Mouse (Mus musculus): Measurements from ENCODE around the gene Rbm7.

The Rbm7 gene

DNA sequence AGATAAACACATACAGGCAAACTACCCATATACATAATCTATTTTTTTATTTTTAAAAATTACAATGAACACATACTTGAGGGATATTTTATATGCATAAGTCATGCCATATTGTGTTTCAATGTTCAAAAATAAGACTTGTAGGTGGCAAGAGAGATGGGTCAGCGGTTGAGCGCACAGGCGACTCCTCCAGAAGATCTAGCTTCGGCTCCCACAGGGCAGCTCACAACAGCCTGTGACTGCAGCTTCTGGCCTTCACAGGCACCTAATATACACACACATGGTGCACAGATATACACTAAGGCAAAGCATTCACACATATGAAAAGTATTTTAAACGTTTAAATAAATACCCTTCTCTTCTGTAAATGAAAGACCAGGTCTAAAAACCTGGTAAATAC, 35.7 kb downstream of the Rbm7 start:
- TF ChIP-seq GATA4 (IDR thresholded peaks at IDR 0.05; ENCODE audit: insufficient replicate concordance, low read length): no peak

DNA sequence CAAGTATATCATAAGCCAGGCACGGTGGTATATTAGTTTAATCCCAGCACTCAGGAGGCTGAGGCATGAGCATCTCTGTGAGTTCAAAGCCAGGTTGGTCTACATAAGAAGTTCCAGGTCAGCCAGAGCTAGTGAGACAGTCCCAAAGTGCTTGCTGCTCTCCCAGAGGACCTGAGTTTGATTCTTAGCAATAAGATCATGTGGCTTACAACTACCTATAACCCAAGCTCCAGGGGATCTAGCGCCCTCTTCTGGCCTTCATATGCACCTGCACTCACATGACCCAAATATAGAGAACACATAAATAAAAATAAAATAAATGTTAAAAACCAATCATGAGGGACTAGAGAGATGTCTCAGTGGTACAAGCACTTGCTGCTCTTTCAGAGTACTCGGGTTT, 36.2 kb downstream of the Rbm7 start:
- no peak for TF ChIP-seq GATA4 (IDR thresholded peaks at IDR 0.05; ENCODE audit: insufficient replicate concordance, low read length)

DNA sequence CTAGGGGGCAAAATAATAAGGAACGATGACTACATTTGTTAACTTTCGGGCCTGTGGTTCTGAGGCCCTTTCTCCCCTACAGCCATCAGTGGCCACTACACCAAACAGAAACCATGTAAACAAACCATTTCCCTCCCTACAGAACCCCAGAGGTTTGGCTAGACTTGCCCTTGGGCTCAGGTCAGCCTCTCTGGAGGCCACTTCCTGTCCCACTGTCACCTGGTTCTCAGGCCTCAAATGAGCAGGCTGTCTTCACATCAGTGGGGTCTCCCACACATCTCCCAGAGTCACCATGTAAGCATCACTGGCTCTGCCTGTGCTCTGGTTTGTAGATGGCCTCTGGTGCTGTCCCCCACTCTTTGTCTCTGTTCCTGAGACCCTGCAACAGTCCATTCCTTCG, 39.1 kb downstream of the Rbm7 start:
- TF ChIP-seq GATA4 (IDR thresholded peaks at IDR 0.05; ENCODE audit: insufficient replicate concordance, low read length): no peak

DNA sequence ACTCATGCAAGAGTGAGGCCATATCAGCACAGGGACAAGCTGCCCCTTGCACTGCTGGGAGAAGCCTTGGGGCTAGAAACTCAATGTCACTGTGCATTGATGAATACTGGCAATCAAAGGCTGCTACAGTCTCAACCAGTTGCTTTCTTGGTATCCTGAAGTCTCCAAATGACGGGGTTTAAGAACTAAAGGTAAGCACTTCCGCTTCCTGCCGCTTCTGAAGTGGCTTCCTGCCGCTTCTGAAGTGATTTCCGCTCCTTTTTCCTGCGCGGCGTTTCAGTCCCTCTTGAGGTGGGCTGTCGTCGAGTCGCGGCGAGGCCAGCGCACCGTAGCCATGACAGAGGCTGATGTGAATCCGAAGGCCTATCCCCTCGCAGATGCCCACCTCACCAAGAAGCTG, 45.0 kb downstream of the Rbm7 start:
- no peak for TF ChIP-seq GATA4 (IDR thresholded peaks at IDR 0.05; ENCODE audit: insufficient replicate concordance, low read length)

DNA sequence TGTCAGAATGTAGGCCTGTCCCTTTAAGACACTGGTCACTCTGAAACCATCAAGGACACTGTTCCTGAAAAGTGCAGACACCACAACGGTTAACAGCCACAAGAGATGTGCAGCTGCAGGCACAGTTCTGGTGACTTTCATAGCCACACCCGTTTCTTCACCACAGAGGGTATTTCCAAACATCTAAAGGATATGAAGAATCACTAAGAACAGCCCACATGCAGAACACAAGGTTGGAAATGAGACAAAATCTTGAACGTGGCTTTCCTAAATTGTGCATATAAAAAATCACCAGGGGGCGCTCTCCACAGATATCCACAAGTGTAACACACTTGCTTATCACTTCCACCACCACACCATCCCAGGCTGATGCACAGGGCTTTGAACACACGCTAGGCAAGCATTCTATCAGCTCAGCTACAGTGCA, 47.3 kb downstream of the Rbm7 start:
- no peak for TF ChIP-seq GATA4 (IDR thresholded peaks at IDR 0.05; ENCODE audit: insufficient replicate concordance, low read length)

DNA sequence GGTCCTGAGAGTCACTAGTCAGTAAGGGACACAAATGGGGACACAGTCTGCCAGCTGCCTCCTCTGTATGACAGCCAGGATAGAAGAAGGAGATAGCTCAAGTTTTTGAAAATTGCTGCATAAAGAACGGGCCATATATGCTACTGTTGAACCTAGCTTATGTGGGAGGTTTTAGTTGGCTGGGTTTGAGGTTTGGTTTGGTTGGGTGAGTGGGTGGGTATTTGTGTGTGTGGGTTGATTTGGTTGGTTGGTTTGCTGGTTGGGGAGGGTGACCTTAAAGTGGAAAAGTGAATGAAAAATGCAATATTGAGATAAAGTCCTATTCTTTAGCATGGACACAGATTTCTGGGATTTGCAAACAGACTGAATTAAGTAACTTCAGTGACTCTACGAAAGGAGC, 50.3 kb downstream of the Rbm7 start:
- no peak for TF ChIP-seq GATA4 (IDR thresholded peaks at IDR 0.05; ENCODE audit: insufficient replicate concordance, low read length)

DNA sequence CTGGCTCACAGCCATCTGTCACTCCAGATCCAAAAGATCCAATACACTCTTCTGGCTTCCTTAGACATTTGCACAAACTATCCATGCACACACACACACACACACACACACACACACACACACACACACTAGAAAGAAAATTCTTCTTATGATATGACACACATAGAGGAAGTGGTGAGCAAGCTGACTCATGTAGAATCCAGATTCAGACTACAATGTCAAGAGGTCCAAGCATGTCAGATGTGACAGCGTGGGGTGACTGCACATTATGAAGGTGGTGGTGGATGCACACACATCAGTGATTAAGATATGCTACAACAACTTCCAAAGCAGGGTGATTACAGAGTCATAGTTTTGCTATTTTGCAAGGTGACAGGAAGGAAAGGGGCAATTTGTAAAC, 51.2 kb downstream of the Rbm7 start:
- TF ChIP-seq GATA4 (IDR thresholded peaks at IDR 0.05; ENCODE audit: insufficient replicate concordance, low read length): no peak

Data from liver, adult (tissue).